Mouse (Mus musculus) G1E (cell line): Measurements from ENCODE around the gene Ttc30a2.

Experiments
- CTCF ChIP-seq: IDR thresholded peaks from 2 replicates; pipeline ENCODE4 v1.5.1; 2012; ENCODE audit warnings: low read depth, low read length, inconsistent platforms, mixed read lengths
- POLR2AphosphoS5 ChIP-seq: IDR thresholded peaks from 2 replicates; pipeline ENCODE4 v1.6.1; 2012; ENCODE audit warnings: low read depth, low read length, inconsistent platforms; ENCODE audit not compliant: insufficient replicate concordance
- TAL1 ChIP-seq: conservative IDR thresholded peaks from 2 replicates; pipeline ENCODE4 v1.6.1; 2012; ENCODE audit warnings: low read depth, low read length, inconsistent platforms, mixed read lengths

DNA sequence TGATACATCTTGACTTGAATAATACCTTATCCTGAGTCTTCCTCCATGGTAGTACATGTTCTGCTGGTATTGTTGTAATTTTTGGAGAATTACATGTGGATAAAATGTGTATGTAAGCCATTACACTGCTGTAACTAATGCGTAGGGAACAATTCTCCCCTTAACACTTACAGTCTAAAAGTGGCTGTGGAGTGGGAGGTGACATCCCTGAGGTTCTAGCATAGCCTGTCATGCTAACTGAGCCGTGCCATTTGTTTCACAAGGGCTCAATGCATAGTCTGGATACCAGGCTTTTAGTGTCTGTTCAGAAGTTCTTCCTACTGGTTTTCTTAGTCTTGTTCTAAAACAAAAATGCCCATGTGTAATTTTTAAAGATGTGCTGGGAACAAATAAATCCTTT is 47.0 kb downstream of the Ttc30a2 start:
- TF ChIP-seq TAL1 (no peak), CTCF (no peak), POLR2AphosphoS5 (no peak)
